Mouse (Mus musculus): ENCODE measurements around the gene Ildr2. TPM values are rescaled to one million over a fixed set of nuclear protein-coding genes. Genes with fewer than 3 reads are reported as not detected.

Gene Ildr2
- total and polyA plus RNA-seq, 3 experiments, result not detected

GRCm38 (mm10) chr1:166342539-166342938 lies 88.6 kb downstream of the Ildr2 start:
- DNase-seq (ENCODE audit: extremely low read depth), result no peak
- in situ Hi-C loops (cut with MboI; ENCODE audit: low pct_ligation_motif_present, low pct_unique_long_range_greater_than_20kb, low sequenced_read_pairs) (no loop called here), dilution Hi-C loops (cut with MboI; ENCODE audit: extremely low pct_ligation_motif_present, extremely low pct_unique_long_range_greater_than_20kb, low sequenced_read_pairs) (no loop called here)
- Histone ChIP-seq H3K4me3 (replicated peaks in 1 of 3; ENCODE audit: low read depth in 2 of 3, low read length in 2 of 3, poor library complexity in 1 of 3) (no peak overlapping the region), H3K9ac (ENCODE audit: insufficient read depth, low read depth) (no peak overlapping the region), H3K4me2 (ENCODE audit: insufficient read depth, low read depth, poor library complexity, severe bottlenecking) (no peak overlapping the region), H3K79me2 (replicated peaks; ENCODE audit: control insufficient read depth, extremely low read depth, insufficient read depth, poor library complexity, severe bottlenecking) (no peaks in the 10 kb centered on the region), H3K27me3 (replicated peaks) (no peaks in the 10 kb centered on the region), H3K27ac (ENCODE audit: insufficient read depth, low read depth) (no peak overlapping the region), H3K9me3 (replicated peaks; ENCODE audit: low read length) (no peaks in the 10 kb centered on the region), H3K4me1 (ENCODE audit: control insufficient read depth in 1 of 2, insufficient read depth in 2 of 2) (peaks cover 6 to 22% of the 10 kb centered on the region in 2 experiments), H3K36me3 (replicated peaks in 1 of 2; ENCODE audit: control insufficient read depth in 1 of 2, insufficient read depth in 1 of 2, low read length in 1 of 2) (no peaks in the 10 kb centered on the region)
- TF ChIP-seq USF2 (conservative IDR thresholded peaks at IDR 0.05; ENCODE audit: low read depth, low read length) (no peak), MAZ (IDR thresholded peaks at IDR 0.05; ENCODE audit: low read depth, low read length) (no peak), UBTF (IDR thresholded peaks at IDR 0.05; ENCODE audit: low read depth, low read length) (no peak)

- no peak for DNase-seq (ENCODE audit: extremely low read depth)
- Histone ChIP-seq H3K9ac (ENCODE audit: insufficient read depth, low read depth) (no peak overlapping the region), H3K4me3 (replicated peaks in 1 of 3; ENCODE audit: low read depth in 2 of 3, low read length in 2 of 3, poor library complexity in 1 of 3) (no peak overlapping the region), H3K4me1 (ENCODE audit: control insufficient read depth in 1 of 2, insufficient read depth in 2 of 2) (peaks cover 6 to 22% of the 10 kb centered on the region in 2 experiments), H3K79me2 (replicated peaks; ENCODE audit: control insufficient read depth, extremely low read depth, insufficient read depth, poor library complexity, severe bottlenecking) (no peaks in the 10 kb centered on the region), H3K27me3 (replicated peaks) (no peaks in the 10 kb centered on the region), H3K9me3 (replicated peaks; ENCODE audit: low read length) (no peaks in the 10 kb centered on the region), H3K36me3 (replicated peaks in 1 of 2; ENCODE audit: control insufficient read depth in 1 of 2, insufficient read depth in 1 of 2, low read length in 1 of 2) (no peaks in the 10 kb centered on the region), H3K27ac (ENCODE audit: insufficient read depth, low read depth) (no peak overlapping the region), H3K4me2 (ENCODE audit: insufficient read depth, low read depth, poor library complexity, severe bottlenecking) (no peak overlapping the region)
- in situ Hi-C loops (cut with MboI; ENCODE audit: low pct_ligation_motif_present, low pct_unique_long_range_greater_than_20kb, low sequenced_read_pairs) (no loop called here), dilution Hi-C loops (cut with MboI; ENCODE audit: extremely low pct_ligation_motif_present, extremely low pct_unique_long_range_greater_than_20kb, low sequenced_read_pairs) (no loop called here)
- TF ChIP-seq ZNF384 (IDR thresholded peaks at IDR 0.05; ENCODE audit: low read depth, low read length) (no peak), MXI1 (IDR thresholded peaks at IDR 0.05; ENCODE audit: low read depth, low read length) (no peak), RAD21 (IDR thresholded peaks at IDR 0.05; ENCODE audit: low read depth, low read length) (no peak), TBP (conservative IDR thresholded peaks at IDR 0.05; ENCODE audit: low read depth, low read length) (no peak), MEF2A (IDR thresholded peaks at IDR 0.05; ENCODE audit: borderline replicate concordance, low read depth, low read length) (no peak), USF1 (IDR thresholded peaks at IDR 0.05; ENCODE audit: low read depth, low read length) (no peak), CTCF (conservative IDR thresholded peaks at IDR 0.05 in 1 of 2, IDR thresholded peaks at IDR 0.05 in 1 of 2; ENCODE audit: low read depth in 2 of 2, low read length in 2 of 2) (no peak), SMC3 (IDR thresholded peaks at IDR 0.05; ENCODE audit: low read depth, low read length) (no peak), ZKSCAN1 (IDR thresholded peaks at IDR 0.05; ENCODE audit: borderline replicate concordance, low read depth, low read length) (no peak), JUND (conservative IDR thresholded peaks at IDR 0.05; ENCODE audit: low read depth, low read length) (no peak), SIN3A (IDR thresholded peaks at IDR 0.05; ENCODE audit: low read length) (no peak), JUN (IDR thresholded peaks at IDR 0.05; ENCODE audit: insufficient read depth, low read depth, low read length) (no peak), GABPA (IDR thresholded peaks at IDR 0.05; ENCODE audit: insufficient replicate concordance, low read depth, low read length) (no peak), NELFE (IDR thresholded peaks at IDR 0.05; ENCODE audit: low read depth, low read length) (no peak), HCFC1 (IDR thresholded peaks at IDR 0.05; ENCODE audit: low read depth, low read length) (no peak), PAX5 (IDR thresholded peaks at IDR 0.05; ENCODE audit: low read length) (no peak), ELF1 (IDR thresholded peaks at IDR 0.05; ENCODE audit: low read depth, low read length) (no peak), POLR2A (IDR thresholded peaks at IDR 0.05; ENCODE audit: low read depth, low read length) (no peak), RCOR1 (conservative IDR thresholded peaks at IDR 0.05; ENCODE audit: low read depth, low read length) (no peak), CHD2 (IDR thresholded peaks at IDR 0.05; ENCODE audit: low read length) (no peak)
Measured at GRCm38 (mm10) chr1:166343586-166343985, 89.6 kb downstream of the Ildr2 start.

All from CH12.LX (cell line).